In the genomic region with DNA sequence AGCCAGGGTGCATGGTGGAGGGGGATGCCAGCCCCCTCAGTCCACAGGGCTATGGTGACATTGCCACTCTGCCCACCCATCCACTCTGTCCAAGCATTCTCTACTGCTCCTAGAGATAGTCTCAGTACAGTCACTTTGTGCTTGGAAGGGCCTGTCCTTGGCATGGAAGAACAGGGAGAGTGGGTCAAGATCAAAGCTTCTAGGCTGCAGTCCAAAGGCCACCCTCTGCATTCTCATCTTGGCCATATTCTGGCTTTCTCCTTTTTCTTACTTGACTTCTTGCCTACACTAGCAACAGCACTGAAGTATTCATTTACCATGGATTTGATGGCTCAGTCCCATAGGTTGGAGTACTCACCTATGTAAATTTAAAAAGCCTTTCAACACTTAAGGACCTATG, we compare ENCODE assay signal across 1 mouse cellular context.
TF ChIP-seq lines count a peak whose summit lies in the region.

No protein-coding gene starts in this region.

TF ChIP-seq in CH12.LX, 34 proteins besides CTCF, POLR2A, EP300 and RAD21 (continued from another document):
- TF ChIP-seq MEF2A (IDR thresholded peaks at IDR 0.05; ENCODE audit: borderline replicate concordance, low read depth, low read length) (no peak), NELFE (IDR thresholded peaks at IDR 0.05; ENCODE audit: low read depth, low read length) (no peak), SMC3 (IDR thresholded peaks at IDR 0.05; ENCODE audit: low read depth, low read length) (no peak), JUN (IDR thresholded peaks at IDR 0.05; ENCODE audit: insufficient read depth, low read depth, low read length) (no peak), GABPA (IDR thresholded peaks at IDR 0.05; ENCODE audit: insufficient replicate concordance, low read depth, low read length) (no peak), UBTF (IDR thresholded peaks at IDR 0.05; ENCODE audit: low read depth, low read length) (no peak), TBP (conservative IDR thresholded peaks at IDR 0.05; ENCODE audit: low read depth, low read length) (no peak), ETS1 (conservative IDR thresholded peaks at IDR 0.05; ENCODE audit: low read depth, low read length) (no peak), POLR2AphosphoS2 (IDR thresholded peaks at IDR 0.05; ENCODE audit: low read depth, low read length) (no peak), ZNF384 (IDR thresholded peaks at IDR 0.05; ENCODE audit: low read depth, low read length) (no peak), USF2 (conservative IDR thresholded peaks at IDR 0.05; ENCODE audit: low read depth, low read length) (no peak), E2F4 (IDR thresholded peaks at IDR 0.05; ENCODE audit: insufficient replicate concordance, low read depth, low read length) (no peak), NRF1 (IDR thresholded peaks at IDR 0.05; ENCODE audit: low read depth, low read length) (no peak), TCF12 (IDR thresholded peaks at IDR 0.05; ENCODE audit: low read depth, low read length) (no peak), IRF4 (IDR thresholded peaks at IDR 0.05; ENCODE audit: low read depth, low read length) (no peak)
